Mouse (Mus musculus): ENCODE measurements around the gene Ubr3. TPM values are rescaled to one million over a fixed set of nuclear protein-coding genes. Genes with fewer than 3 reads are reported as not detected.

The Ubr3 gene
- 6.3 TPM for polyA plus RNA-seq (2012; fragmentation: generic; extraction: Trizol)
- long read RNA-seq, experiment 1, partial matches to known transcripts = 2 of 3 reads
- long read RNA-seq, experiment 1, other reads (novel, unspliced or antisense) = 0 of 3 reads
- long read RNA-seq, experiment 2, partial matches to known transcripts = 3 of 3 reads
- long read RNA-seq, experiment 2, other reads (novel, unspliced or antisense) = 0 of 3 reads

- Histone ChIP-seq H3K36me3 (ENCODE audit: control insufficient read depth, insufficient read depth) (peaks cover 18% of the 10 kb centered on the region), H3K79me3 (ENCODE audit: low read depth) (peaks cover 46% of the 10 kb centered on the region), H3K79me2 (ENCODE audit: control insufficient read depth, insufficient read depth) (peaks cover 49% of the 10 kb centered on the region), H3K27me3 (ENCODE audit: control insufficient read depth, insufficient read depth, insufficient read length) (no peaks in the 10 kb centered on the region), H3ac (ENCODE audit: control insufficient read depth, insufficient read length, low read depth) (peak within 1 kb of the TSS; percentile 51), H3K4me3 (ENCODE audit: insufficient read depth, poor library complexity, severe bottlenecking) (peak within 1 kb of the TSS; percentile 87)
- TF ChIP-seq MYOG (IDR thresholded peaks at IDR 0.05; ENCODE audit: control insufficient read depth, extremely low read depth, insufficient read length) (no peak), USF1 (IDR thresholded peaks at IDR 0.05; ENCODE audit: low read depth) (no peak), MAX (IDR thresholded peaks at IDR 0.05) (no peak), CEBPB (IDR thresholded peaks at IDR 0.05; ENCODE audit: low read depth) (no peak), FOSL1 (IDR thresholded peaks at IDR 0.05; ENCODE audit: insufficient read depth, low read length, poor library complexity, severe bottlenecking) (no peak), MYOD1 (IDR thresholded peaks at IDR 0.05; ENCODE audit: control insufficient read depth, insufficient read length, low read depth) (no peak), CTCF (IDR thresholded peaks at IDR 0.05; ENCODE audit: control insufficient read depth, insufficient read depth, insufficient read length) (no peak)
Observed at GRCm38 (mm10) chr2:69897039-69897617, at the start of gene Ubr3. Ubr3 (plus strand) TSS chr2:69897246.

- no peaks in the 10 kb centered on the region for H3K36me3 ChIP-seq (ENCODE audit: control insufficient read depth, insufficient read depth)
- no peak overlapping the region for H3ac ChIP-seq (ENCODE audit: control insufficient read depth, insufficient read length, low read depth)
Observed at GRCm38 (mm10) chr2:69849215-69849614, 47.8 kb upstream of the Ubr3 start.

GRCm38 (mm10) chr2:69851427-69852058, 45.5 kb upstream of the Ubr3 start:
- Histone ChIP-seq H3K79me3 (ENCODE audit: low read depth) (no peaks in the 10 kb centered on the region), H3K79me2 (ENCODE audit: control insufficient read depth, insufficient read depth) (no peaks in the 10 kb centered on the region), H3ac (ENCODE audit: control insufficient read depth, insufficient read length, low read depth) (no peak overlapping the region), H3K36me3 (ENCODE audit: control insufficient read depth, insufficient read depth) (no peaks in the 10 kb centered on the region), H3K27me3 (ENCODE audit: control insufficient read depth, insufficient read depth, insufficient read length) (no peaks in the 10 kb centered on the region), H3K4me3 (ENCODE audit: insufficient read depth, poor library complexity, severe bottlenecking) (no peak overlapping the region)
- TF ChIP-seq CEBPB (IDR thresholded peaks at IDR 0.05; ENCODE audit: low read depth) (no peak), CTCF (IDR thresholded peaks at IDR 0.05; ENCODE audit: control insufficient read depth, insufficient read depth, insufficient read length) (no peak), FOSL1 (IDR thresholded peaks at IDR 0.05; ENCODE audit: insufficient read depth, low read length, poor library complexity, severe bottlenecking) (no peak), MYOD1 (IDR thresholded peaks at IDR 0.05; ENCODE audit: control insufficient read depth, insufficient read length, low read depth) (no peak), MYOG (IDR thresholded peaks at IDR 0.05; ENCODE audit: control insufficient read depth, extremely low read depth, insufficient read length) (no peak), MAX (IDR thresholded peaks at IDR 0.05) (no peak), USF1 (IDR thresholded peaks at IDR 0.05; ENCODE audit: low read depth) (no peak)

More at GRCm38 (mm10) chr2:69849215-69849614, 47.8 kb upstream of the Ubr3 start:
- Histone ChIP-seq H3K4me3 (ENCODE audit: insufficient read depth, poor library complexity, severe bottlenecking) (no peak overlapping the region), H3K27me3 (ENCODE audit: control insufficient read depth, insufficient read depth, insufficient read length) (no peaks in the 10 kb centered on the region), H3K79me2 (ENCODE audit: control insufficient read depth, insufficient read depth) (no peaks in the 10 kb centered on the region), H3K79me3 (ENCODE audit: low read depth) (no peaks in the 10 kb centered on the region)
- TF ChIP-seq USF1 (IDR thresholded peaks at IDR 0.05; ENCODE audit: low read depth) = no peak
- TF ChIP-seq FOSL1 (IDR thresholded peaks at IDR 0.05; ENCODE audit: insufficient read depth, low read length, poor library complexity, severe bottlenecking) = no peak
- TF ChIP-seq MYOG (IDR thresholded peaks at IDR 0.05; ENCODE audit: control insufficient read depth, extremely low read depth, insufficient read length) = no peak
- no peak for TF ChIP-seq CEBPB (IDR thresholded peaks at IDR 0.05; ENCODE audit: low read depth)
- TF ChIP-seq MAX (IDR thresholded peaks at IDR 0.05) = no peak
- TF ChIP-seq CTCF (IDR thresholded peaks at IDR 0.05; ENCODE audit: control insufficient read depth, insufficient read depth, insufficient read length) = no peak
- TF ChIP-seq MYOD1 (IDR thresholded peaks at IDR 0.05; ENCODE audit: control insufficient read depth, insufficient read length, low read depth) = no peak

GRCm38 (mm10) chr2:69856392-69856791, 40.7 kb upstream of the Ubr3 start:
- H3ac ChIP-seq (ENCODE audit: control insufficient read depth, insufficient read length, low read depth) = no peak overlapping the region
- no peak for TF ChIP-seq FOSL1 (IDR thresholded peaks at IDR 0.05; ENCODE audit: insufficient read depth, low read length, poor library complexity, severe bottlenecking)
- no peak for TF ChIP-seq CTCF (IDR thresholded peaks at IDR 0.05; ENCODE audit: control insufficient read depth, insufficient read depth, insufficient read length)
- TF ChIP-seq MAX (IDR thresholded peaks at IDR 0.05) = no peak
- no peak for TF ChIP-seq MYOG (IDR thresholded peaks at IDR 0.05; ENCODE audit: control insufficient read depth, extremely low read depth, insufficient read length)
- H3K79me3 ChIP-seq (ENCODE audit: low read depth) = no peaks in the 10 kb centered on the region

GRCm38 (mm10) chr2:69857882-69858281, 39.2 kb upstream of the Ubr3 start:
- Histone ChIP-seq H3K36me3 (ENCODE audit: control insufficient read depth, insufficient read depth) (peaks cover 3% of the 10 kb centered on the region), H3ac (ENCODE audit: control insufficient read depth, insufficient read length, low read depth) (no peak overlapping the region), H3K79me3 (ENCODE audit: low read depth) (peaks cover 13% of the 10 kb centered on the region), H3K27me3 (ENCODE audit: control insufficient read depth, insufficient read depth, insufficient read length) (no peaks in the 10 kb centered on the region), H3K79me2 (ENCODE audit: control insufficient read depth, insufficient read depth) (peaks cover 16% of the 10 kb centered on the region), H3K4me3 (ENCODE audit: insufficient read depth, poor library complexity, severe bottlenecking) (no peak overlapping the region)
- TF ChIP-seq FOSL1 (IDR thresholded peaks at IDR 0.05; ENCODE audit: insufficient read depth, low read length, poor library complexity, severe bottlenecking) = no peak
- TF ChIP-seq CTCF (IDR thresholded peaks at IDR 0.05; ENCODE audit: control insufficient read depth, insufficient read depth, insufficient read length) = no peak
- no peak for TF ChIP-seq MAX (IDR thresholded peaks at IDR 0.05)
- TF ChIP-seq USF1 (IDR thresholded peaks at IDR 0.05; ENCODE audit: low read depth) = no peak
- no peak for TF ChIP-seq CEBPB (IDR thresholded peaks at IDR 0.05; ENCODE audit: low read depth)
- TF ChIP-seq MYOD1 (IDR thresholded peaks at IDR 0.05; ENCODE audit: control insufficient read depth, insufficient read length, low read depth) = no peak
- TF ChIP-seq MYOG (IDR thresholded peaks at IDR 0.05; ENCODE audit: control insufficient read depth, extremely low read depth, insufficient read length) = no peak

More at GRCm38 (mm10) chr2:69856392-69856791, 40.7 kb upstream of the Ubr3 start:
- Histone ChIP-seq H3K36me3 (ENCODE audit: control insufficient read depth, insufficient read depth) (no peaks in the 10 kb centered on the region), H3K27me3 (ENCODE audit: control insufficient read depth, insufficient read depth, insufficient read length) (no peaks in the 10 kb centered on the region), H3K79me2 (ENCODE audit: control insufficient read depth, insufficient read depth) (peaks cover 1% of the 10 kb centered on the region), H3K4me3 (ENCODE audit: insufficient read depth, poor library complexity, severe bottlenecking) (no peak overlapping the region)

All from C2C12 (cell line).